Mouse (Mus musculus) layer of hippocampus, postnatal 14 days (tissue): ENCODE data around the gene Csdc2. TPM values are rescaled to one million over a fixed set of nuclear protein-coding genes. Genes with fewer than 3 reads are reported as not detected.

Source experiments
- DNase-seq, 2 experiments: peaks; one replicate each; pipeline ENCODE4 v3.0.0; 2021 to 2022; ENCODE audit warnings: low spot score in 2 of 2, mixed read lengths in 1 of 2
- total RNA-seq, 2 experiments: library from RNA; stranded (reverse); gene quantifications; 2 replicates each; pipeline ENCODE4 v1.2.3; 2021

Csdc2 gene
- total RNA-seq, 2 experiments from 2014 or later = 131 to 136 TPM

DNA sequence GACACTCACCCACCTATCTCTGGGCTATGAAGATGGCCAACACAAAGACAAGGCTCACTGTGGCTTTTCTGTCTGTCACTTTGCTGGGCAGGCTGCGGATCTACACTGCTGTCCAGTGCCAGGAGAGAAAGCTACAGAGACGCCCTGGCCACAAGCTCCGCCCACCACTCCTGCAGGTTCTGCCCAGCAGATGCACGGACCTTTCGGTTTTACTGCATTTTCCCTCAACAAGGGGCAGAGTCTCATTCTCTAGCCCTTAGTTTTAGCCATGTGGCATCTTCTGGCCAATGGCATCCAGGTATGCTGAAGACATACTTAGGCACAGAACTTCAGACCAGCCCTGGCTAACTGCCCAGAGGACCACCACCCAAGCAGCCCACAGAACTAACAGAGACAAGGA, 15.3 kb upstream of the Csdc2 start:
- no peak for DNase-seq

DNA sequence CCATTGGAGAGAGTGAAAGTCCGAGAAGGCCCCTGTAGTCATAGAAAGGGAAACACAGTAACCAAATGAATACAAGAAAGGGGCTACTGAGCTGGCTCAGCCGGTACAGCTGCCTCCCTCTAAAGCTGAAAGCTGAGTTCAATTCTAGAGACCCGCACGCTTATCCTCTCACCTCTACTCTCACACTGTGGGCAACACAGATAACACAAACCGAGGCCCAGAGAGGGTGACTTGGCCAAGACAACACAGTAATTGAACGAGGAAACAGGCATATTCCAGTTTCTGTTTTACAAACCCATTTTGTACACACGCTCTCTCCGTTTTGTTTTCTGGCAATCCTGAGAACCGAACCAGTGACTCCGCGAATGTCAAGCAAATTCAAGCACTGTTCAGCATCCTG, 11.6 kb upstream of the Csdc2 start:
- no peak for DNase-seq

DNA sequence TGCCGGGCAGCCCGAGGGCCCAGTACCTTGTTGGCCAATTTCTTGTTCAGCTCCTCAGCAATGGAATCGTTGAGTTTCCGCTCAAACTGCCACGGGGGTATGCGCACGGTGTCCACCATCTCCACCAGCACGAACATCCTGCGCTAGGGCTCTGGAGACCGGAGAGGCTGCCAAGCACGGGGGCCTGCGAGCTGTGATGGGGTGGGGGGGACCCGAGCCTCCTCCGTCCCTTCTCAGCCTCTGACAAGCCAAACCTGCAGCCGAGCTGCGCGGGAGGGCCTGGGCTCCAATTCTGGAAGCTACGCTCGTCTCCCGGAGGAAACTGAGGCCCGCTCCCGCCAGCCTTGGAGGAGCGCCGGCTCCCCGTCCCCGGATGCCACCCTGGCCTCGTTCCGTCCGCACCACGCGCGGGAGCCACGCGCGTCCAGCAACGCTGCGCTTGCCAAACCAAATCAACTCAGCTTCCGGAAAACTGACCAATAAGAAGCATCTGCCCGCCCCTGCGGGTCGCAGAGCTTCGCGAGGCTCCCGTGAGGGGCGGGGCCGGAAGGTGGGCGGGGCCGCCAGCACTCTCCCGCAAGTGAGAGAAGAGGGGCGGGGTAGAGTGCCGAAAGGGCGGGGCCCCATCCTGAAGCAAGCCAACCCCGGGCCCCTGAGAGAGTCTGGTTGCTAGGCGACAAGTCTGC, 10.7 kb upstream of the Csdc2 start, which contains the start of gene Polr3h:
Polr3h (minus strand) TSS at position 481 of the 686 bp plus-strand sequence.
- peak; percentile 86 to 96 for DNase-seq

DNA sequence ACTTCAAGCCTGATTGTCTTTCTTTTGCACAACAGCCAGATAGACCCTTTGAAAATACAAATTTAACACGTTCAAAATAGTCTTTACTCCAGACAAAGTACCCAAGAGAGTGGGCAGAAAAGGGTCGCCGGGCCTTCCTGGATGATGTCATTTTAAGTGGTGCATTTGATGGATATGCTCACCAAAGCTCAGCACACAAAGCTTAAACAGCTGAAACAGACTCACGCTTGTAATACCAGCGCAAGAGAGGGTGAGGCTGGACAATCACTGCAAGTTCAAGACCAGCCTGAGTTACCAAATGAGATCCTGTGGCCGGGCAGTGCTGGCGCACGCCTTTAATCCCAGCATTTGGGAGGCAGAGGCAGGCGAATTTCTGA, 10.1 kb upstream of the Csdc2 start:
- no peak for DNase-seq

DNA sequence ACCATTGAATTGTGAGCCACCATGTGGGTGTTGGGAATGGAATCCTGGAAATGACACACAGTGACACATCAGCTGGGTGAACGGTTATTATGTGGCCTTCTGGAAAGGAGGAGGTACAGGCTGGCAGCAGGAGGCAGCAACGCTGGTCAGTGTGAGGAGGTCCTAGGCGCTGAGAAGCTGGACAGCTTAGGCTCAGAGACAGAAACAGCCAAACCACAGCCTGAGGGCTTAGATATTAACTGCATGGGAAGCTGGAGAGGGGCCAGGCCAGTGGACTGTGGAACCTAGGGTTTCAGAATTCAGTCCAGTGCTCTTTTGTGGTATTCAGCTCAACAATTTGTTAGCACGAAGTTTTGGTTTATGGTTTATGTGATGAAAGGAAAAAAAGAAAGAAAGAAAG, 8.8 kb upstream of the Csdc2 start:
- no peak for DNase-seq

DNA sequence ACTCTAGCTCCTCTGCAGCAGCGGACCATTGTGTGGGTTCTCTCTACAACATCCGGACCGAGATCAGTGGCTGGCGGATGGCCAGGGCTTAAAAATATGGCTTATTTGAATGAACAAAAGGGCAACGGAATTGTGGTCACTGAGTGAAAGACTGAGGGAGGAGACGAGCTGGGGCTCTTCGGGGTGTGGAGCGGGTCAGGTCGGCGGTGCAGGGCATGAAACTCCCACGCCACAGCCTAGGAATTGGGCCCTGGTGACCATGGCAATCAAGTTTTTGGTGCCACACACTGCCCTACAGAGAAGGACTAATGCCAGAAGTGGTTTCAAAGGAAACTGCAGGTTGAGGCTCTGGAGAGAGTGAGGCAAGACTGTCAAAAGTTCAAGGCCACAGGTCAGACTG, 8.3 kb upstream of the Csdc2 start:
- DNase-seq = peak in 1 of 2 experiments; percentile 57

DNA sequence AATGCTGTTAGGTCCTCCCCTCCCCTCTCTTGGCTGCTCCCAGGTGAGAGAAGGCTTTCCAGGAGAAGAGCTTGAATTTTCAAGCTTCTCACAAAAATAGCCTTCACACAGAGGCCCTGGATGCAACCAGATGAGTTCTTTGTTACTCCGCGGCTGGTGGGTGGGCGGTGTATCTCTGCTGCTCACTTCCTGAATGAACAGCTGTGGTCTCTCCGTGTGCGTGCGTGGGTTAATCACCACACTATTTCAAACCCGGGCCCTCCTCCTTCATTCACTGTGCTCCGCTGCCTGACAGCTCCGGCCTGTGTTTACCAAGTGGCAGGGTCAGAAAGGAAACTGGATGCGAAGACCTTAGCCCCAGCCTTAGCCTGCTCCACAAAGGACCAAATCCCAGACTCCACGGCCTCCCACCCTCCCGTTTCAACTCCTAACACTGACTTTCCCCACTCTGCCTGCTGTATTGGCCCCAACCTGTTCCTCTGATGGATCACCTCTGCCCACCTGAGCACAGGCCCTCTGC, 3.5 kb upstream of the Csdc2 start:
- peak; percentile 52 to 66 for DNase-seq

DNA sequence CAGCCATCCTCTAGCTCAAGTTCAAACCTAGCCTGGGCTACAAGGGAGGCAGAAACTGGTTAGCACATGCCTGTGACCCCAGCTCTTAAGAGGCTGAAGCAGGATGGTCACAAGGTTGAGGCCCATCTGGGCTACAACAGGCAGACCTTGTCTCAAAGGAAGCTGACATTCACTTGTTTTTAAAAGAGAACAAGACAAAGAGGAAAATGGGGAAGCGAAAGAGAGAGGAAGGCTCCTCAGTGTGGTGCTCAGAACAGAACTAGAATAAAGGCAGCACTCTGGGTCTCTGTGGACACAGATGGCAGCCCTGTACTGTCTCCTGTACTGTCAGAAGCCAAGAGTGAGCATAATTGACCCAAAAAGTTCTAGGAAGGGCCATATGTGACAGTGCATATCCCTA, 2.6 kb upstream of the Csdc2 start:
- DNase-seq = no peak

DNA sequence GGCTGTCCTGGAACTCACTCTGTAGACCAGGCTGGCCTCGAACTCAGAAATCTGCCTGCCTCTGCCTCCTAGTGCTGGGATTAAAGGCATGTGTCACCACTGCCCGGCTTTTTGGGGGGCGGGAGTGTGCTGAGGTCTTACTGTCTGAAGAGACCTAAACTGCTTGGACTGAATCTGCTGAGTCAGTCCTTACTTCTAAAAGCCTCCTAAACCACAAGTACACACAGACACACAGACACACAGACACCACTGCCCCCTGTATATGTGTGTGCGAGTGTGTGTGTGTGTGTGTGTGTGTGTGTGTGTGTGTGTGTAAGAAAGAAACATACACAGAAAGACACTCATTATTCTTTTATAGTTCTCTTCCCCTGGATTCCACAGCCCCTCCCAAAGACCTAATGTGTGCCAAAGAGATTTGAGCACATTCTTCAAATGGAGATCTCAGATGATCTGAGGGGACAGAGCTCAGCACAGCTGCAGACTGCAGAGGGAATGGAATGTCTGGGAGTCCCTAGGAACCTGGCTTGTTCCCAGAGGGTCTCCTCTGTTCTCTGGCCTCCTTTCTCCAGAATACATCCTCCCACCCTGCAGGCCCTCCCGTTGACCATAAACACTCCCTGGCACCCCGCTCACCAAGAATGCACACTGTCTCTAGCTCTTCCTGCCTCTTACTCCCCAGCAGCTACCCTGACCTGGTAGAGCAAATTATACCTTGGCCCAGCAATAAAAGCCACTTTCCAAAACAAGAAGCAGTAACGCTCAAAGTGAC, 506 bp upstream of the Csdc2 start:
- DNase-seq = no peak

DNA sequence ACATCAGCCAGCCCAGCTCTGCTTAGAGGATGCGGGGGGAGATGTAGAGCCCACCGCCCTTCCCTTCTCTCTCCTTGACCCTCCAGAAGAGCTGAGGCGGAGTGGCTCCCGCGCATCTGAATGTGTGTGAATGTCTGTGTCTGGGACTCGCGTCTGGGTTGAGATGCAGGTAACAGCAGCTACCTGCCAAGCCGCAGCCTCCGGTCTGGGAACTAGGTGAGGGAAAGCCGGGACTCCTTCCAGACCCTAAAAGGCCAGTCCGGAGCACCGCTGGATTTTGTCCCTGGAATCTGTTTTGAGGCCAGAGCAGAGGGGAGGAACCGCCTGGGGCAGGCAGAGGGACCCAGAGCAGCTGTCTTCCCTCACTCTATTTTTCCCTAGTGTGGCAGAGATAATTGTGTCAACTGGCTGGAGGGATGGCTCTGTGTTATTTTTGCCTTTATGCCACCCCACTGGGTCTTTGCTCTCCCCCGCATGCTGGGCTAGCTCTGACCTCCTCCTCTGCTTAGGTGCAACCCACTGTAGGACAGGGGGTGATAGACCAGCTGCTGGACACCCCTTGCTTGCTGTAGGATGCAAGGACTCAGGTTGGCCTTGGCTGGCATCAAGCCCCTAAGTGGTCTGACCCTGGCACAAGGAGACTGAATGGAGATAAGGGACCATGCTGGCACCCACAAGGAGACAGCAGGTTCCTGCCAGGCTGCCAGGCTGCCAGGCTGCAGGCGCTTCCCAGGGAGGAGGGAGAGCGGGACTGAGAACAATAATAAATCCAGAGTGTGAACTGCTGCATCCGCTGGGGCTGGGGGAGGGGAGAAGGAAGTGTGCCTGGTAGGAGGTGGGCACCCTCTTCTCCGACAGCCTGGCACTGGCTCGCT, 776 bp downstream of the Csdc2 start:
- DNase-seq = peak; percentile 64 to 73

DNA sequence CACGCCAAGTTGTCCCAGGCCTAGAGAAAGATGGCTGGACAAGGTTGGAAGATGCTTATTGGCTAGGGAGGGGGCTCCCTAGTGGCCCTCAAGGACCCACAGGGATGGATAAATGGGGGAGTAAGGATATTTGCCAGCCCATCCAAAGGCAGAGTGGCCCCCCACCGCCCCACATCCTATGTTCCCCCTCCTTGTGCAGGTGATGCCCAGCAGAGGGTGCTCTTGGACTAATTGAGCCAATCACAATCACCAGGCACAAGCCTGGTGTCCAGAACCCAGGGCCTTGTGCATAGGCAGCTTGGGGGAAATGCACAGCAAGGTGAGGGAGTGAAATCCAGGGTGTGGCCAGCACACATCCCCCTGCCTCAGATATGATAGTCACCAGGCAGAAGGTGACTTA, 1.7 kb downstream of the Csdc2 start:
- peak in 1 of 2 experiments; percentile 62 for DNase-seq

DNA sequence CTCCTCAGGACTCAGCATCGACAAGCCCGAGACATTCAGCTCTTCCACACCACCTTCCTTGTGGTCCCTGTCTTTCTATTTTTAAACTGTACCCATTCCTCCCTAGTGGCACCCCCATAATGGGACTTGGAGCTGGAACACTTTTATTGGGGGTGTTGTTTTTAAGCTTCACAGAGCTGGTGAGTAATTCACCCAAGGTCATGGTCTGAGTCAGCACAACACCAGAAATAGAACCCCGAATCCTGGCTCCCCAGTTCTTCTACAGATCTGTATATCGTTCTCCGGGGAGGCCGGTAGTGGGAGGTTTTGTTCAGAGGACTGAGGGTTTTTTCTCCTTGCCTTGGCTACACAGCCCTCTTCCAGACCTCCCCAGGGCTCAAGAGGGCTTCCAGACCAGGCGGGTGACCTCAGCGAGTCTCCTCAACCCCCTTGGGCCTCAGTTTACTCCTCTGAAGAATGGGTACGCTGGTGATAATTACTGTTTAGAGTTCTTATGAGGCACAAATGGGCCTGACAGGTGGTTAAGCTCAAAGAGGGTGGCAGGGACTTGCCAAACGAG, 2.7 kb downstream of the Csdc2 start:
- no peak for DNase-seq

DNA sequence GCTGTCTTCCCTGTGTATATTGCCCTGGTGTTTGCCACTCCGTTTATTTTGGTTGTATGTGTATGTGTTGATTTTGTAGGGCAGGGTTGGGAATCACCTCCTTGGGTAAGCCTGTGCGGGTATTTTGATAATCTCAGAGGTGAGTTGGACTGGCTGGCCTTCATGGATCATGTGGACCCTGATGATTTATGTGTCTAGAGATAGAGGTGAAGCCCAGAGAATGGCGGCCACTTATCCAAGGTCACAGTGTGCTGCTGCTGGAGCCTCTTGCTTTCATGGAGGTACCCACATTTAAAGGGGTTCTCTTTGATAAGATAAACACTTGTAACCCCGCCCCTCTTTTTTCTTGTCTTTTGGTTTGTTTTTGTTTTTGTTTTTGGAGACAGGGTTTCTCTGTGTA, 3.2 kb downstream of the Csdc2 start:
- DNase-seq = no peak

DNA sequence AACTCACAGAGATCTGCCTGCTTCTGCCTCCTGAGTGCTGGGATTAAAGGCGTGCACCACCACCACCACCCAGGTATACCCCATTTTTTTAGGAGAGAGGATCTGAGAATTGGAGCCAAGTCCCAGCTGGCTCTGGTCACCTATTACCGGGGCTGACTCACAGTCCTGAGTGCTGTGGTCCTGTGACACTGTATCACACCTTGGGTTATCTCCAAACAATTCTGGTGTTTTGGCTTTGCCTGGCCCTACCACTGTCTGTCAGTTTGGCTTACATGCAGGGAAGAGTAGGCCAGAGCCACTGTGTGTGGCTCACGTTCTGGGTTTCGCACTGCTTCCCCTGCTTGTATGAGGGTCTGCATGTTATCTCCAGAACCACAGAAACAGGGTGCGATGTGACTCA, 3.7 kb downstream of the Csdc2 start:
- no peak for DNase-seq

DNA sequence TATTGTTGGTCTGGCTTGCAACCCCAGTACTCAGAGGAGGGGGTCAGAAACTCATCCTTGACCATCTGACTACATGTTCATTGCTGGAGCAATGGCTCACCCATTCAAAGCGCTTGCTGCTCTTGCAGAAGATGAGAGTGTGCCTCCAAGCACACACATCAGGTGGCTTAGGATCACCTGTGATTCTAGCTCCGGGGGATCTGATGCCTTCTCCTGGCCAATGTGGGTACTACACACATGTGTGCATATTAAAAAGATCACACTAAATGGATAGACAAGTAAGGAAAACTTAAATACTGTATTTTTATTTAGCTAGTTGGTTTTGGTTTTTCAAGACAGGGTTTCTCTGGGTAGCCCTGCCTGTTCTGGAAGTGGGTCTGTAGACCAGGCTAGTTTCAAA, 4.5 kb downstream of the Csdc2 start:
- no peak for DNase-seq

DNA sequence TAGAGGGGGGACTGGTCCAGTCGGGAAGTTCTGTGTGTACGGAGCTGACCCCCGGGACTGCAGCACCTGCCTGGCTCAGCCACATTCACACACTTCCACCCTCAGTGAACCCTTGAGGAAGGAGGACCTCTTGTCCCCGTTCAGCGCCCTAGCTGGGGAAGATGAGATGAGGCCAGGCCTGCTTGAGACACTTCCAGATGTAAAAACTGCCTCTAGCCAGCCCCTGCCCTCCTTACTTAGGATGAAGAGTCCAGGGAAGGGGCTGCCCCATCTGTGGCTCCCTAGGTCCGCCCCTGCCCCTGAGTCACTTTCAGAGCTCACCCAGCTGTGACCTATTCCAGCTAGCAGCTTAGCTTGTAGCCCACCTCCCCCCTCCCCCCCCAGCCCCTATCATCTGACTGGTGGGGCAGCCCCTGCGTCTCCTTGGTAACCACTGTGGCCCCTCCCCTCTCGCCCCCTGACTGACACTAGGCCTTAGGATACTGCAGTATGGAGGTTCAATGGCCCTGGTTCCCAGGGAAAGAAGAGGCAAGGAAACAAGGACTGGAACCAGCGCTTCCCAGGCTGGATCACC, 6.7 kb downstream of the Csdc2 start:
- no peak for DNase-seq

DNA sequence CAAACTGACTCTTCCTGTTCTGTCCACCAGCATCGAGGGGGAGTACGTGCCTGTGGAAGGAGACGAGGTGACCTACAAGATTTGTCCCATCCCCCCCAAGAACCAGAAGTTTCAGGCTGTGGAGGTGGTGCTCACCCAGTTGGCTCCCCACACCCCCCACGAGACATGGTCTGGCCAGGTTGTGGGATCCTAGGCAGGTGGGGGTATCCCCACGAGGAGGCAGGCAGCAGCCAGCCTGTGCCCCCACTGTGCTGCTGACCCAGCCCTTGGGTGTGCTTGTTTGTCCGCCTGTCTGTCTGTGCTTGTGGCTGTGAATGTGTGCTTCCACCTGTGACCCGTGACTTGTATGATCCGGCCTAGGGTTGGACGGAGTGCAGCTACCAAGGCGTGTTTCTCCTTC, 12.5 kb downstream of the Csdc2 start:
- no peak for DNase-seq

DNA sequence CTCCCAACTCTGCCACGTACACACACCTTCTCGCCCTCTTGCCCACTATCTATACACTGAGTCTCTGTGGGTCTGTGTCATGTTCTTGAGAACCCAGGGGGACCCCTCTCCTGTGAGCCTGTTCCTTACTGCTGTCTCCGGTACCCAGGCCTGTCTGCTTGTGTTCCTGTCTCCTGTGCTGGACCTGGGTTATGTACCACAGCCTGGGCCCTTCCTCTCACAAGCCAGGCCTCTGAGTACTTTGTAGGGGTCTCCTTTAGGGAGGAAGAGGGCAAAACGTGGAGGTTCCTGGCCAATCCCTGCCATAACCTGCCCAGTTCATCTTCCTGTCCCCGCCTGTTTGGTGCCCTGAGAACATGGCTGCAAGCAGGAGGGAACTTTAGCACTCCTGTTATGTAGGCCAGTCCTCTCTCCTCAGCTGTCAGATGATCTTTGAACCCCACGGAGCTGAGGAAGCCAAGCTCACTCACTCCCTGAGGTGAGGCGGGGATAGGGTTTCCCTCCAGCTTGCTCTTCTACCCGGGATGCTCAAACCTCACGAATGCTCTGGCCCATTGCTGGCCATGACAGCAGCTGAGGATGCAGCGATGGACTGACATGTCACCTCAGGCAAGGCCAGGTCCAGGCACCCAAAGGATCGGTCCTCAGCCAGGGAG, 13.0 kb downstream of the Csdc2 start:
- no peak for DNase-seq

DNA sequence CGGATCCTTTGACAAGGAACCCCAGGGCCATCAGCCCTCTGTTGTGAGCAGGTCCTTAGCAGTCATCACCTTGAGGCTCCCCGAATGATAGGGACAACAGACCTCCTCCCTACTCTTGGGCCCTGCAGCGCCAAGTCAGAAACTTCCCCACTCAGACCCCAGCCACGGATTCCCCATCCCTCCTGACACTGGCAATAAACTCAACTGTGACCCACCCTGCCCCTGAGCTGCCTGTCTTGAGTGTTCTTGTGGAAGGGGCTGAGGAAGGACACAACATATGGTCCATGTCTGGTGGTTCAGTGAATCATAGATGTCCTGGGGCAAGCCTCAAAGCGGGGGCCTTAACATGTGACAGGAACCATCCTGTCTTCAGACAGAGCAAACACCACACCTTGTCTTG, 14.2 kb downstream of the Csdc2 start:
- no peak for DNase-seq

DNA sequence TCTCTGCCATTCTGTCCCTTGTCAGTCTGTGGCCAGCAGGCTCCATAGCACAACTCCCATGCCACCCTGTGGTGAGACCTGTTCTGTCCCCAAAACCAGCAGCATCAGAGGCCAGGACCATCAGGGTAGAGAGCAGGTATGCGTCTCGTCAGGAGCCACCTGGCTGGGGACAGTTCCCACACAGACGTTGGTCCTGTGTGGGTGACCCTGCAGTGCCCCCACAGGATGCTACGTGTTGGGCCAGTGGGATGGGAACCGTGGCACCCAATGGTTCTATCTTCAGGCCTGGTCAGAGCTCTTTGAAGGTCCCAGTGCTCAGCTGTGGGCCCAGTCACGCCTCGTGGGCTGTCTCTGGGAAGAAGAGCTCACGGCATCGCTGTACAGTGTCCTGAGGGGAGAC, 14.6 kb downstream of the Csdc2 start:
- DNase-seq = no peak
